Mouse (Mus musculus): ENCODE measurements around the gene Ctsg. TPM values are rescaled to one million over a fixed set of nuclear protein-coding genes. Genes with fewer than 3 reads are reported as not detected.
"Not testable (repeated sequence)": the region's sequence is repeated elsewhere in the genome, so short reads cannot be mapped to it uniquely, and the experiment has no call there.

The Ctsg gene
- polyA plus RNA-seq, 1 experiment from 2014 or later, result not detected

DNA sequence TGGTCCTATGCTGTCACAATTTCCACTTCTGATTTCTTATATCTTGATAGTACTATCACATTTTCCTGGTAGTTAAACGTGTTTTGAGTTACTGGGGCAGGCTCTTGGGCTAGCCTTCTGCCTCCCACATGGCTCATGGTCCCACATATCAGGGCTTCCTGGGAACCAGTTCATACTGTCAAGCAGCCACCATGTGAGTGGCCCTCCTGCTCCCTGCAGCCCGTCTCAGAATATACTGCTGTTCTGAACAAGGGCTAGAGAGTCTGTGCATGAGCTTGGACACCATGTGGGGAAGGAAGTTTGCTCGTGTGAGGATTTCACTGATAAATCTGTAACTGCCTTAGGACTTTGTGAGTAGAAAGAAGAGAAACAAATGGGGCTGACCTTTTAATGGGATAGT, 15.7 kb downstream of the Ctsg start:
- 74% methylated on average over 3 of the region's 3 CpGs for WGBS

DNA sequence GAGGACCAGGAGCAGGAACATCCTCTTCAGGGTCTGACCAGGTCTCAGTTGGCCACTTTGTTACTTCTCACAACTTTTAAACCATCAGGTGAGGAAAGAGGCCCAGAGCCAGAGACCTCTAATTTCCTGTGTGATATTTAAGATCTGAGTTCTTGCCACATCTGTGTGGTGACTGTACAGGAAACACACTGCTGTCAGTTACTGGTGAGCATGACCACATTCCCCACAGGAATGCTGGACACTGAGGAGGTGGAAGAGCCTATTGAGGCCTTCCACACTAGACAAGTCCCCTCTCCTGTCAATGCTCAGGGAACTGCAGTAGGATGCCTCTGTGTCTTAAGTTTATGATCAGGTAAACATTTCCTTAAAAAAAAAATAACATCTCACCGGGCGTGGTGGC, 17.2 kb downstream of the Ctsg start, which contains the start of gene Mcpt8:
Gene Mcpt8 (minus strand): TSS at position 107 of the 400 bp plus-strand sequence.
- 89% methylated on average over 2 of the region's 2 CpGs for WGBS
- no peak for ATAC-seq
- TF ChIP-seq CTCF (IDR thresholded peaks at IDR 0.05; ENCODE audit: low read depth), result no peak
- no peaks in the 10 kb centered on the region for H3K9me3 ChIP-seq (ENCODE audit: control insufficient read depth)
- H3K36me3 ChIP-seq (ENCODE audit: control insufficient read depth, insufficient read depth), result no peaks in the 10 kb centered on the region
- no peaks in the 10 kb centered on the region for H3K4me1 ChIP-seq (replicated peaks; ENCODE audit: control insufficient read depth, insufficient read depth, low read length)
- no peaks in the 10 kb centered on the region for H3K27me3 ChIP-seq (replicated peaks; ENCODE audit: control insufficient read depth, insufficient read depth, low read length)
- H3K4me2 ChIP-seq (replicated peaks; ENCODE audit: low read depth), result no peak within 1 kb of the TSS
- H3K9ac ChIP-seq (ENCODE audit: low read depth, low read length), result no peak within 1 kb of the TSS
- H3K27ac ChIP-seq (ENCODE audit: low read depth, low read length), result no peak within 1 kb of the TSS
- no peak within 1 kb of the TSS for H3K4me3 ChIP-seq (ENCODE audit: low read depth, low read length)

More for the DNA sequence above, 15.7 kb downstream of the Ctsg start:
- H3K4me1 ChIP-seq (replicated peaks; ENCODE audit: control insufficient read depth, insufficient read depth, low read length), result no peaks in the 10 kb centered on the region
- ATAC-seq, result no peak
- no peaks in the 10 kb centered on the region for H3K27me3 ChIP-seq (replicated peaks; ENCODE audit: control insufficient read depth, insufficient read depth, low read length)
- H3K27ac ChIP-seq (ENCODE audit: low read depth, low read length), result no peak overlapping the region
- no peak for TF ChIP-seq CTCF (IDR thresholded peaks at IDR 0.05; ENCODE audit: low read depth)
- no peak overlapping the region for H3K9ac ChIP-seq (ENCODE audit: low read depth, low read length)
- no peaks in the 10 kb centered on the region for H3K9me3 ChIP-seq (ENCODE audit: control insufficient read depth)
- no peak overlapping the region for H3K4me3 ChIP-seq (ENCODE audit: low read depth, low read length)
- H3K36me3 ChIP-seq (ENCODE audit: control insufficient read depth, insufficient read depth), result no peaks in the 10 kb centered on the region
- H3K4me2 ChIP-seq (replicated peaks; ENCODE audit: low read depth), result no peak overlapping the region

DNA sequence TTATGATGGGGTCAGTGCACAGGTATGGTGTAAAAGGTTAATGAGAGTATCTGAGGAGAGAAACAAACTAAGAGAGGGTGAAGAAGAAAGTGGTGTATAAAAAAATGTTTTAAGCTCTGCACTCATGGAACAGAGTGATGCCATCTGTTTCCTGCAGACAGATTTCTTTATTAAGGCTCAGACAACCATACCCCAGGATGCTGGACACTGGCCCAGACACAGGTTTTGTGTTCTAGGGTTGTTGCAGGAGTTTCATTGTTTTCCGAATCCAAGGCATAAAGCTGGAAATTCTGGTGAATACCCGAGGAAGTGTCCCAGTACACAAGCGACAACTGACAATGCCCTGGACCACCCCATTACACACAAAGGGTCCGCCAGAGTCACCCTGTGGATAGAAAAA, 20.4 kb downstream of the Ctsg start:
- Histone ChIP-seq H3K36me3 (ENCODE audit: control insufficient read depth, insufficient read depth) (no peaks in the 10 kb centered on the region), H3K27me3 (replicated peaks; ENCODE audit: control insufficient read depth, insufficient read depth, low read length) (no peaks in the 10 kb centered on the region), H3K4me2 (replicated peaks; ENCODE audit: low read depth) (no peak overlapping the region), H3K27ac (ENCODE audit: low read depth, low read length) (no peak overlapping the region), H3K4me3 (ENCODE audit: low read depth, low read length) (no peak overlapping the region), H3K9me3 (ENCODE audit: control insufficient read depth) (no peaks in the 10 kb centered on the region), H3K4me1 (replicated peaks; ENCODE audit: control insufficient read depth, insufficient read depth, low read length) (no peaks in the 10 kb centered on the region), H3K9ac (ENCODE audit: low read depth, low read length) (no peak overlapping the region)
- no peak for TF ChIP-seq CTCF (IDR thresholded peaks at IDR 0.05; ENCODE audit: low read depth)
- no peak for ATAC-seq
- 90% methylated on average over 4 of the region's 4 CpGs for WGBS

DNA sequence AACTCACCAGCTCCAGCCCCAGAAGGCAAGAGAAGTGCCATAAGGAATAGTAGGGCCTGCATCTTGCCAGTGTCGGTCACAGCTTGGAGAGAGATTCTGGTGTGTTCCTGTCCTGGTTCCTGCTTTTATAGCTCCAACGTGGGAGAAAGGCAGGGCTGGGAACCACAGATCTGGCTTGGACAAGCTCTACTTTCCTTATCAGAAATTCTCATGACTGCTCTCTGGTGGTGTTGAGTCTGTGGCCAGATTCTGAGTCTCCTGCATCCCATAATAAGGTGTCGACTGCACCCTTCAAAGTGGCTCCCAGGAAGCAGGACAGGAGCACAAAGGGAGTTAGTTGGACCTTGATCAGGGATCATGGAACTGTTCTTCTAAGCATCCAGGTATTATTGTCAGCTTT, 40.2 kb downstream of the Ctsg start, which contains the start of gene Mcpt4:
Gene Mcpt4 (minus strand): TSS at position 101 of the 400 bp plus-strand sequence.
- not testable (repeated sequence) for H3K36me3 ChIP-seq (ENCODE audit: control insufficient read depth, insufficient read depth); H3K4me2 ChIP-seq (replicated peaks; ENCODE audit: low read depth); H3K27me3 ChIP-seq (replicated peaks; ENCODE audit: control insufficient read depth, insufficient read depth, low read length); H3K9me3 ChIP-seq (ENCODE audit: control insufficient read depth); H3K9ac ChIP-seq (ENCODE audit: low read depth, low read length); ATAC-seq; H3K27ac ChIP-seq (ENCODE audit: low read depth, low read length); H3K4me1 ChIP-seq (replicated peaks; ENCODE audit: control insufficient read depth, insufficient read depth, low read length); H3K4me3 ChIP-seq (ENCODE audit: low read depth, low read length)
- WGBS, result 63% methylated on average over 3 of the region's 3 CpGs

DNA sequence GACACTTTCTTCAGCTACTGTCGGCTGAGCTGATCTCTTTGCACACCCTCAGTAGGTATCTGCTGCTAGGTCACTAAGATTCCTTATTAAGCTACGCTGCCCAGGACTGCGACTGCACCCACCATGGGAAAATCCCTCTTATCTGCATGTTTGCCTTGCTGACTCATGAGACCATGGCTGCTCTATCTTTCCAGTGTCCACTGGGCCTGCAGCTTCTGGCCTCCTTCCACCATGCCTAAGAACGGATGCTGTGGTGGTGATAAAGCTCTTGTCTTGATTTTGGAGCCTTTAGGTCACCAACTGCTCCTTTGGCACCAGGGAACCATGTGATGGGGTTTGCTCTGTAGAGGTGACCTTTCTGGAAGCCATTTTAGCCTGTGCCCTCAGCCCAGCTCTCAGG, 44.7 kb downstream of the Ctsg start:
- Histone ChIP-seq H3K4me3 (ENCODE audit: low read depth, low read length) (no peak overlapping the region), H3K36me3 (ENCODE audit: control insufficient read depth, insufficient read depth) (no peaks in the 10 kb centered on the region), H3K27ac (ENCODE audit: low read depth, low read length) (no peak overlapping the region), H3K9ac (ENCODE audit: low read depth, low read length) (no peak overlapping the region), H3K4me2 (replicated peaks; ENCODE audit: low read depth) (no peak overlapping the region), H3K9me3 (ENCODE audit: control insufficient read depth) (no peaks in the 10 kb centered on the region), H3K4me1 (replicated peaks; ENCODE audit: control insufficient read depth, insufficient read depth, low read length) (no peaks in the 10 kb centered on the region), H3K27me3 (replicated peaks; ENCODE audit: control insufficient read depth, insufficient read depth, low read length) (no peaks in the 10 kb centered on the region)
- WGBS, result 42% methylated on average over 4 of the region's 4 CpGs
- ATAC-seq, result no peak
- no peak for TF ChIP-seq CTCF (IDR thresholded peaks at IDR 0.05; ENCODE audit: low read depth)

DNA sequence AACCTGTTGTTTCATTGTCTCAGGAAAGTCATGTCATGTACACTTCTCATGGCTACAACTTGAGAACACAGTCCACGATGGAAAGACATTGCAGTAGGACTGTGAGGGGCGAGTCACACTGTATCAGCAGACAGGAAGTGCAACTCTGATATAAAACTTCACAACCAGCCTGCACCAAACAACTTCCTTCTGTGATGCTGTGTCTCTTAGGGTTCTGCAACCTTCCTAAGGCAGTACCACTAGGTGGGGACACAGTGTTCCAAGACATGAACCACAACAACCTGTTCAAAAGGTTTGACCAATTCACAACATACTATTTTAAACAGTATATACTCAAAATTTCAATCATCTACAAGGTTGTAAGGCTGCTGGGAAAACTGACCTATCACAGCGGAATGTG, 47.0 kb downstream of the Ctsg start:
- WGBS, result 73% methylated on average over 3 of the region's 3 CpGs
- Histone ChIP-seq H3K36me3 (ENCODE audit: control insufficient read depth, insufficient read depth) (no peaks in the 10 kb centered on the region), H3K27ac (ENCODE audit: low read depth, low read length) (no peak overlapping the region), H3K4me2 (replicated peaks; ENCODE audit: low read depth) (no peak overlapping the region), H3K9ac (ENCODE audit: low read depth, low read length) (no peak overlapping the region), H3K27me3 (replicated peaks; ENCODE audit: control insufficient read depth, insufficient read depth, low read length) (peaks cover 8% of the 10 kb centered on the region; the same call in 1 of the 2 replicates), H3K9me3 (ENCODE audit: control insufficient read depth) (no peaks in the 10 kb centered on the region), H3K4me1 (replicated peaks; ENCODE audit: control insufficient read depth, insufficient read depth, low read length) (no peaks in the 10 kb centered on the region), H3K4me3 (ENCODE audit: low read depth, low read length) (no peak overlapping the region)
- ATAC-seq, result no peak
- no peak for TF ChIP-seq CTCF (IDR thresholded peaks at IDR 0.05; ENCODE audit: low read depth)

Small RNA genes within 50 kb of the gene (microRNA-seq; reads per million reads assigned to microRNA genes)
- not detected for gene Mir6949

Other genes starting within 250 kb of the Ctsg start
- 2.2 and 2.5 TPM in 2 replicates for gene Nynrin, start 248.6 kb downstream of the Ctsg start, polyA plus RNA-seq (2015; fragmentation: Nextera tagmentation; extraction: Ambion mirVana)
- gene Cbln3, start 218.2 kb downstream of the Ctsg start, polyA plus RNA-seq (2015; fragmentation: Nextera tagmentation; extraction: Ambion mirVana), result 0.16 and 0.26 TPM in 2 replicates
- gene Khnyn, start 217.6 kb downstream of the Ctsg start, polyA plus RNA-seq (2015; fragmentation: Nextera tagmentation; extraction: Ambion mirVana), result 5.1 and 6.3 TPM in 2 replicates
- gene Sdr39u1, start 202.3 kb downstream of the Ctsg start, polyA plus RNA-seq (2015; fragmentation: Nextera tagmentation; extraction: Ambion mirVana), result 70.9 and 71.5 TPM in 2 replicates
- 5.8 and 6.4 TPM in 2 replicates for gene Cma1, start 157.9 kb downstream of the Ctsg start, polyA plus RNA-seq (2015; fragmentation: Nextera tagmentation; extraction: Ambion mirVana)
- gene Cma2, start 151.6 kb downstream of the Ctsg start, polyA plus RNA-seq (2015; fragmentation: Nextera tagmentation; extraction: Ambion mirVana), result not detected in 2 replicates
- gene Mcpt1, start 84.6 kb downstream of the Ctsg start, polyA plus RNA-seq (2015; fragmentation: Nextera tagmentation; extraction: Ambion mirVana), result 0.12 and 0.34 TPM in 2 replicates
- gene Mcpt9, start 72.1 kb downstream of the Ctsg start, polyA plus RNA-seq (2015; fragmentation: Nextera tagmentation; extraction: Ambion mirVana), result not detected in 2 replicates
- gene Mcpt2, start 60.5 kb downstream of the Ctsg start, polyA plus RNA-seq (2015; fragmentation: Nextera tagmentation; extraction: Ambion mirVana), result 0.10 and 0.89 TPM in 2 replicates
- 1.9 and 2.0 TPM in 2 replicates for gene Mcpt4, start 40.3 kb downstream of the Ctsg start, polyA plus RNA-seq (2015; fragmentation: Nextera tagmentation; extraction: Ambion mirVana)
- not detected in 2 replicates for gene Mcpt8, start 17.3 kb downstream of the Ctsg start, polyA plus RNA-seq (2015; fragmentation: Nextera tagmentation; extraction: Ambion mirVana)
- gene Gzme, start 18.1 kb upstream of the Ctsg start, polyA plus RNA-seq (2015; fragmentation: Nextera tagmentation; extraction: Ambion mirVana), result not detected in 2 replicates
- gene Gzmd, start 30.0 kb upstream of the Ctsg start, polyA plus RNA-seq (2015; fragmentation: Nextera tagmentation; extraction: Ambion mirVana), result not detected in 2 replicates
- gene Gzmg, start 57.0 kb upstream of the Ctsg start, polyA plus RNA-seq (2015; fragmentation: Nextera tagmentation; extraction: Ambion mirVana), result not detected in 2 replicates
- not detected in 2 replicates for gene Gzmn, start 72.0 kb upstream of the Ctsg start, polyA plus RNA-seq (2015; fragmentation: Nextera tagmentation; extraction: Ambion mirVana)
- not detected in 2 replicates for gene Gzmf, start 108.8 kb upstream of the Ctsg start, polyA plus RNA-seq (2015; fragmentation: Nextera tagmentation; extraction: Ambion mirVana)
- not detected in 2 replicates for gene Gzmc, start 132.1 kb upstream of the Ctsg start, polyA plus RNA-seq (2015; fragmentation: Nextera tagmentation; extraction: Ambion mirVana)
- gene Gzmb, start 159.7 kb upstream of the Ctsg start, polyA plus RNA-seq (2015; fragmentation: Nextera tagmentation; extraction: Ambion mirVana), result 0.21 and 0.34 TPM in 2 replicates

Data from intestine, postnatal 0 days (tissue).